Mouse (Mus musculus) megakaryocyte, embryonic 14.5 days (primary cell): ENCODE results near the gene Fam78a.

Source experiments
- FLI1 ChIP-seq: IDR thresholded peaks from 2 replicates; pipeline ENCODE4 v1.6.1; 2012; ENCODE audit warnings: low read length, inconsistent platforms, mixed read lengths
- GATA1 ChIP-seq: IDR thresholded peaks from 3 replicates; pipeline ENCODE4 v1.6.1; 2012; ENCODE audit warnings: mixed read lengths, low read length, inconsistent platforms, borderline replicate concordance

- no peak for TF ChIP-seq FLI1
- TF ChIP-seq GATA1: no peak
Measured at GRCm38 (mm10) chr2:32061722-32062505, 22.7 kb downstream of the Fam78a start.
